Comparison of ENCODE assay signal across 8 mouse cellular contexts in the genomic region with DNA sequence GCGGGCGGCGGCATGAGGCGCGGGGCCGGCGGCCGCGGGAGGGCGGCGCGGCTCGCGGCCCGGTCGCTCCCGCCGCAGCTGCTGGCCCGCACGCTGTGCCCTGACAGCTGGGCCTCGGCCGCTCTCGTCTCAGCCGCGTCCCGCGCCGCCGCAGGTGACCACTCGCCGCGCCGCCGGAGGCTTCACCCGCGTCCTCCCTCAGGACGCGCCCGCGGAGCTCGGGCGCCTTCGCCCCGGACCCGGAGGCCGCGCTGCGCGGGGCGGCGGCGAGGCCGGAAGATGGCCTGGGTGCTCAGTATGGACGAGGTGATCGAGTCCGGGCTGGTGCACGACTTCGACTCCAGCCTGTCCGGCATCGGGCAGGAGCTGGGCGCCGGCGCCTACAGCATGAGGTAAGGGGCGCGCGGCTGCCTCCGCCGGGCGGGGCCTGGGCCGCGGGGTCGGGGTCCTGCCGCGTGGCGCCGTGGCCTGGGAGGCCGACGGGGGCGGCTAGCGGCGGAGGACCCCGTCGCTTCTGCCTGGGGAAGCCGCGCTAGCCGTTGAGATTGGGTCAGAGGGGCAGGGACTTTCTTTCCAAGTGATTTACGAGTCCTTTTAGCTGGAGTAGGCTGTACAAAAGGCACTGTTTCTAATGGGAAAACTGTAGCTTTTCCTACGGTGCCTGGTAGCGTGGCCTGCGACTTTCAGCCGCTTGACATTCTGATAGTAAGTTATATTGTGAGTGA. TPM values are rescaled to one million over a fixed set of nuclear protein-coding genes. Genes with fewer than 3 reads are reported as not detected.
DNase-seq lines count a peak whose midpoint lies in the region; ATAC-seq lines count a peak whose summit lies in the region.

No protein-coding gene starts in this region.

- peak overlapping the region; percentile 92 for H3K4me3 ChIP-seq in lung, embryonic 16.5 days (ENCODE audit: low read length)

- H3K4me1 ChIP-seq in lung, embryonic 16.5 days (replicated peaks; ENCODE audit: control insufficient read depth, insufficient read depth, low read length), result peaks cover 10% of the 10 kb centered on the region; the same call in 1 of the 2 replicates

- H3K27me3 ChIP-seq in lung, embryonic 16.5 days (ENCODE audit: control insufficient read depth, insufficient read depth, low read depth, low read length), result no peaks in the 10 kb centered on the region

- H3K9ac ChIP-seq in lung, embryonic 16.5 days (ENCODE audit: low read length), result peak overlapping the region; percentile 97

- under 1% methylated on average over 57 of the region's 91 CpGs for WGBS in lung, embryonic 16.5 days

- peak overlapping the region; percentile 66 for H3K4me2 ChIP-seq in lung, embryonic 16.5 days (ENCODE audit: low read depth, low read length)

- no peaks in the 10 kb centered on the region for H3K36me3 ChIP-seq in lung, embryonic 16.5 days (ENCODE audit: control insufficient read depth, insufficient read depth, low read length)

- no peaks in the 10 kb centered on the region for H3K9me3 ChIP-seq in lung, embryonic 16.5 days (ENCODE audit: control insufficient read depth, low read length)

- peak; percentile 15 for DNase-seq in urinary bladder, postnatal 14 days (ENCODE audit: low spot score)
- no peak for DNase-seq in urinary bladder, postnatal 36 days (ENCODE audit: low spot score in 2 of 2)
- DNase-seq in embryo, embryonic 11.5 days (ENCODE audit: low read depth, low spot score), result peak; percentile 34
- peak; percentile 11 to 35 for DNase-seq in heart, adult 9 months (ENCODE audit: low spot score in 2 of 2)
- peak; percentile 18 to 19 for DNase-seq in kidney, adult 8-10 months
- peak; percentile 43 for DNase-seq in retina, embryonic 14.5 days (ENCODE audit: low spot score)
- DNase-seq in urinary bladder, postnatal 25 days (ENCODE audit: low spot score), result peak; percentile 22

- peak; percentile 26 for ATAC-seq in lung, embryonic 16.5 days (ENCODE audit: low read depth)

- H3K27ac ChIP-seq in lung, embryonic 16.5 days (ENCODE audit: low read length), result peak overlapping the region; percentile 89

RNA-seq across cellular contexts. Expression of a gene that starts 0.8 kb away (rescaled TPM):
- polyA plus RNA-seq in lung, embryonic 16.5 days (2015; fragmentation: Nextera tagmentation; extraction: Ambion mirVana), result 22.6 and 26.8 TPM in 2 replicates

Comparison
In these comparisons a context has a peak if more than half of its experiments do, and no peak if none do; other contexts are left out.
1. DNase-seq: peak in urinary bladder, postnatal 14 days (single experiment), embryo, embryonic 11.5 days (single experiment), heart, adult 9 months (2 of 2), kidney, adult 8-10 months (2 of 2), retina, embryonic 14.5 days (single experiment) and urinary bladder, postnatal 25 days (single experiment); none in urinary bladder, postnatal 36 days (0 of 2).